Mouse (Mus musculus) heart, adult 18-20 months (tissue): ENCODE measurements around the gene Sdk2. TPM values are rescaled to one million over a fixed set of nuclear protein-coding genes. Genes with fewer than 3 reads are reported as not detected.

Experiments used
- DNase-seq, 2 experiments: peaks; one replicate each; pipeline ENCODE4 v3.0.0; 2021 to 2022; ENCODE audit warnings: mixed read lengths in 1 of 2
- total RNA-seq, 2 experiments: library from RNA; stranded (reverse); gene quantifications; 2 replicates each; pipeline ENCODE4 v1.2.3; 2021

The Sdk2 gene
- total RNA-seq, 2 experiments from 2014 or later, result 1.7 to 1.9 TPM

DNA sequence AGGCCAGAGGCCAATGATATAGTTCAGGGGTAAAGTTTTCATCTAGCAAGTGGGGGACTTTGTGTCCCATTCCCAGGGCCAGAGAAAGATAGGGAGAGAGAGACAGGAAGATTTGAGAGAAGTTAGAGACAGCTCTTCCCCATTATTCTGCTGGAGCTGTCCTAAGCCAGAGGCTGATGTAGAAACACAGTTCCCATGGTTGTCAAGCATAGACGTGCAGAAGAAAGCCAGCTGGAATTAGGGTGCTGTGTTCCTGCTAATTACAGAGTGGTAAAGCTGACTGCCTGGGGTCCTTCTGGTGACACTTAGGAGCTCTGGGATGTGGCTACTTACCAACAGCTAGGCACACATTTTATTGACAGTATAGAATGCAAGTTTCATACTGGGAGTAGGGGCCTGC, 277.7 kb downstream of the Sdk2 start:
- no peak for DNase-seq

GRCm38 (mm10) chr11:113788183-113788789, 278.6 kb downstream of the Sdk2 start:
- peak; percentile 65 to 83 for DNase-seq

DNA sequence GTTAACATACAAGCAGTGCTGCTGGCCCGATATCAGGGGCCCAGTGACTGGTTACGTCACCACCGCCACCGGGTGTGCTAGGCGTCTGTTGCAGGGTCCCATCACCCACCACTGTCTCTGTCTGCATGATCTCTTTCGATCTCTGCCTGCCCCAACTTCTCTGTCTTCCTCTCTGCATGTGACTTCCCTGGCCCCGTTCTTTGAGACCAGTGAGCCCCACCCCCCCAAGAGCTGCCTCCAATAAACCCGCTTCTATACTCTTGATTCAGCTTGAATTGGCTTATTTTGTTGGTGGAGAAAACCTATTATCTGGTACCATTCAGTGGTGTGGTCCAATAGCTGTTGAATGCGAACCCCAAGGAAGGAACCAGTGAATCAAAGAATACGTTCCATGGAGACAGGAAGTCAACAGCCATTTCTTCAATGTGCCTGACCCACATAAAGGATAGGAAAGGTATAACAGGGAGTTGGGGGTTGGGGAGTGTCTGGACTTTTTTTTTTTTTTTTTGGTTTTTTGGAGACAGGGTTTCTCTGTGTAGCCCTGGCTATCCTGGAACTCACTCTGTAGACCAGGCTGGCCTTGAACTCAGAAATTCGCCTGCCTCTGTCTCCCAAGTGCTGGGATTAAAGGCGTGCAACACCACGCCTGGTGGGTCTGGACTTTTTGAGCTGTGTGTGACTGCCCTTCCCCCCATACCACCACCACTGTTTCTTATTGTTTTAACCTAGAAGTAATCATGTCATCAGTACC, 279.2 kb downstream of the Sdk2 start:
- no peak for DNase-seq

- no peak for DNase-seq
Observed at GRCm38 (mm10) chr11:113787009-113787408, 279.8 kb downstream of the Sdk2 start.

GRCm38 (mm10) chr11:113786395-113786794, 280.5 kb downstream of the Sdk2 start:
- no peak for DNase-seq

DNA sequence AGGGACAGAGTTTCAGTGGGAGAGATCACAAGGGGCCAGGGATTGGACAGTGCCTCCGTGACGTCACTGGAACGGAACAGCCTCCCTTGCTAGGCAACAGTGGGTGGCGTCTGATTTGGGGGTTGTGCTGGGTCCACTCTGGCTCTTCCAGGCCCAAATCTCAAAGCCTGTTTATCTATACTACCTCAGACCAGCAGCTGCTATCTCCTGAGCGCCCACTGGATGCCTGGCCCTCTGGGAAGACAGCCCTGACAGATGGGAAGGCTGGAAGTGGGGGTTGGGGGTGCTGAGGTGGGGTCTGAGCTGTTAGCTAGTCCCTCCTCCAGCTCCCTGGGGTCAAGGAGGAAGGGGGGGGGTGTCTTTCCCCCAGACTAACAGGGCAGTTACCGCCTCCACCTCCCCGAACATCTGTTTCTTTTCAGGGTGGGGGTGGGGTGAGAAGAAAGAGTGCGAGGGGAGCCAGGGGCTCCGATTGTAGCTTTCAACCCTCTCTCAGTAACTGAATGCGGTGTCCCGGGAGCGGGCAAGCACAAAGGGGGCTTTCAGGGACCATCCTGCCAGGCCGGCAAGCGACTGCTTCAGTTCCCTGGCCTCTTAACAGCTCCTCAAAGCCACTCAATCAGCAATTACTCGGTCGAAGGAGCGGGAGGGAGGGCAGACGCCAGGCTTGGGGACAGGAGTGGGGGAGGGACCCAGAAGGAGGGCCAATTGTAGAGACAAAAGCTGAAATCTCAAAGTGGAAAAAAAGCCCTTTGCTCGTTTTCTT, 281.3 kb downstream of the Sdk2 start:
- DNase-seq, result peak; percentile 76 to 83

GRCm38 (mm10) chr11:113784656-113785396, 282.0 kb downstream of the Sdk2 start:
- no peak for DNase-seq

DNA sequence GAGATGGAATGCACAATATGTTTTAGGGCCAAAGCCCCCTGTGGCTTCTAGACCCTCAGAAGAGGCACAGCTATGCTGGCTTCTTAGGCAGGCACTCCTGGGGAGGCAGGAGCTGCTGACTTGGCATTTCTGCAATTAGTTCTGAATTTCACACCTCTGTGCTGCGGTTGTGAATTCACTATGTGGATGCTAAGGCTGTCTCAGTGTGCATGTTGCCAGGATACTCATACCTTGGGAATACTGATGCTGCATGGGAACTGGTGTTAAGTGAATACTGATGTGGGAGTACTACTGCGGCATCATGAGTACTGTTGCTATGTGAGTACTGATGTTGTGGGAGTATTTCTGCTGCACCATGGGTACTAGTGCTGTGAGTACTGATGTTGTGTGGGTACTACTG, 284.4 kb downstream of the Sdk2 start:
- no peak for DNase-seq

GRCm38 (mm10) chr11:113782006-113782405, 284.8 kb downstream of the Sdk2 start:
- DNase-seq, result no peak

DNA sequence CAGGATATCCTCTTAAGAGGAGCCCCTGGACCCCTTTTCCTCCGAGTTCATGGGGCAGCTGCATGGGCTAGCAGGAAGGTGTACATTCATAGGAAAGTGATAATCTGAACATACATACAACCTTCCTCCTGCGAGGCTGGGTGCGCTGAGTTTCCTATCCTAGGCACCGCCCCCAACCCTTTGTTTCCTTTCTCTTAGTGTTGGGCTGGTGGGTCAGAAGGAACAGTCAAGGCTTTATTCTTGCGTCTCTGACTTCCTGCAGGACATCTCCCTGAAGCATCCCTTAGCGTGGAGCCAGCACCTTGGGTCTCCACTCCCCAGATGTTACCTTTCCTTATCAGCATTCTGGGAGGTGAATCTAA, 287.2 kb downstream of the Sdk2 start:
- no peak for DNase-seq

- peak; percentile 71 to 74 for DNase-seq
Observed at GRCm38 (mm10) chr11:113778733-113779679, 287.8 kb downstream of the Sdk2 start.

GRCm38 (mm10) chr11:113777878-113778464, 288.9 kb downstream of the Sdk2 start:
- DNase-seq, result peak; percentile 25 to 44

- no peak for DNase-seq
Observed at GRCm38 (mm10) chr11:113776851-113777511, 289.9 kb downstream of the Sdk2 start.

DNA sequence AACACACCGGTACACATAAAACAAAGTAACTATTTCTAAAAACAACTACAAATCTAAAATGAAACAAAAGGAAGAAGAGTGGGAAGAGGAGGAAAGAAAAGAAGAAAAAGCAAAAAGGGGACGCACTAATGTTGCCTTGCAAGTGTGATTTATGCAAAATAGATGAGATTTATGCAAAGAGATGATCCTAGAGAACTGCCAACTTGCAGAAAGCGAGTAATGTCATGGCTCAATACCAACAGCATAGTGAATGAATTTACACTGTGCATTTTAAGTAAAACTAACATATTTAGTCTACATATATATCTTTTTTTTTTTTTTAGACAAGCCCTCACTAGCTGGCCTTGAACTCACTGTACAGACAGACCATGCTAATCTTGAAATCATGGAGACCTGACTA, 292.1 kb downstream of the Sdk2 start:
- no peak for DNase-seq

GRCm38 (mm10) chr11:113773191-113773590, 293.7 kb downstream of the Sdk2 start:
- no peak for DNase-seq

DNA sequence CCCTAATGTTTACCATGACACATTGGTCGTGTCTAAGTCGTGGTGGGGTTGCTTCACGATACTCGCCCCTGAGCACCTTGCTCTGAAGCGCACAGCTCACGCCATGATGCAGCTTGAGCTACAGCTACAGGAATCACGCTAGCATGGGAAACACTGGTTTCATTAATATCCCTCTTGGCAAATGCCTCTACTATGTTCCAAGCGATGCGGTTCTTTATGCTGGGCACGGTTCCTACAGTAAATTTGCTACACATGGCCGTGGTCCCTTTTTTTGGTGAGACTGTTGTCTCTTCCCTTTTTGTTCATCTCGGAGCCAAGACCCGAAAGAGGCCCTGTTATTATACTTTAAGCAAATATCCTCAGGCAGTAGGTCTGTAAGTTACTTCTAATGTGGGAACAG, 295.7 kb downstream of the Sdk2 start:
- DNase-seq, result no peak

- DNase-seq, result no peak
Observed at GRCm38 (mm10) chr11:113768356-113768755, 298.5 kb downstream of the Sdk2 start.

GRCm38 (mm10) chr11:113767285-113767684, 299.6 kb downstream of the Sdk2 start:
- peak in 1 of 2 experiments; percentile 44 for DNase-seq

GRCm38 (mm10) chr11:113766284-113766985, 300.4 kb downstream of the Sdk2 start:
- peak; percentile 31 to 37 for DNase-seq
